Mouse (Mus musculus): Measurements from ENCODE around the gene Zdhhc25. TPM values are rescaled to one million over a fixed set of nuclear protein-coding genes. Genes with fewer than 3 reads are reported as not detected.
A peak's percentile ranks its signal among the peaks of the same experiment; 100 is the strongest.

Zdhhc25 gene
- total RNA-seq, 2 experiments from 2014 or later, result not detected

DNA sequence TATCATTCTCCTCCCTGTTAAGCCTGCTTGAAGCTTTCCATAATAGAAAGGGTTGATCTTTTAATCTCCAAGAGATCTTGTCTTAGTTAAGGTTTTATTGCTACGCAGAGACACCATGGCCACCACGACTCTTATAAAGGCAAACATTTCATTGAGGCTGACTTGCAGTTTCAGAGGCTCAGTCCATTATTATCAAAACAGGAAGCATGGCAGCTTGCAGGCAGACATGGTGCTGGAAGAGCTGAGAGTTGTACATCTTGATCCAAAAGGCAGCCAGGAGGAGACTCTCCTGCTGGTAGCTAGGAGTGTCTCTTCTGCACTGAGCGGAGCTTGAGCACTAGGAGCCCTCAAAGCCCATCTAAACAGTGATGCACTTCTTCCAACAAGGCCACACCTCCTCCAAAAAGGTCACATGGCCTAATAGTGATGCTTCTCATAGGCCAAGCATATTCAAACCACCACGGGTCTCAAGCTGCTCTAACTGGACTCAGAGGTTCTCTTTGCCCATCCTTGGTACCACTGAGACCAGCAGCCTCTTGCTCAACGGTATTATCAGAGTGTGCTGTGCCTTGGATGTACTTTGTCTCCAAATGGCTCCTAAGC is 26.9 kb downstream of the Zdhhc25 start:
- no peak for DNase-seq
- intact Hi-C loops (cut with DNase I), result no loop called here

DNA sequence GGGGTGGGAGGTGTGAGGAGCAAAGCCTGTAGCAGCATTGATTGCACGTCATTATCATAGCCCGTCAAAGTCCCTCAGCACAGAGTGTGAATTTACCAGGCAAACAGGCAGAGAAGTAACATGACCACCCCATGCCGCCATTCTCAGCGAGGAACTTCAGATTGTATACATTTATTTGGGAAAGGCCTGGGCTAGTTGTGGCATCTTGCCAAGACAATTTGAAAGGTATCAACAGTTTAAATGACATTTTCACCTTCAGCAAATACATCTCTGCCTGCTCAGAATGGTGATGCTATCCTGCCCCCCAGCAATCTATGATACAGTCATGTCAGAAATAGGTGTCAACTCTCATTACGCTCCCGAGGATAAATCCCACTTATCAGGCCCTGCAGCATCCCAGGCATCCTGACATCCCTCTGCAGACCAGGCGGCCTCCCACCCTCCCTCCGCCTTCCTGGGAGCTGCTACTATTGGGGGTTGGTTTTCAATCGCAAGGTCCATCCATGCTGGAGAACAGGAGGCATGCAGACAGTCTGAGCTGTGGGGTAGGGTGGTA is 28.8 kb downstream of the Zdhhc25 start:
- intact Hi-C loops (cut with DNase I), result no loop called here
- DNase-seq, result no peak

- DNase-seq, result no peak
- intact Hi-C loops (cut with DNase I), result no loop called here
Measured at GRCm38 (mm10) chr15:88635205-88635604, 35.1 kb downstream of the Zdhhc25 start.

- peak in 1 of 2 experiments; percentile 18 for DNase-seq
Measured at GRCm38 (mm10) chr15:88651019-88651418, 50.9 kb downstream of the Zdhhc25 start.

More at GRCm38 (mm10) chr15:88651019-88651418, 50.9 kb downstream of the Zdhhc25 start:
- intact Hi-C loops (cut with DNase I), result no loop called here

Other genes with a start within 250 kb of the Zdhhc25 start
- 10 to 100 TPM; 21.0 to 22.3 TPM for gene Brd1, start 133.9 kb downstream of the Zdhhc25 start, total RNA-seq (2021)
- gene Zbed4, start 151.4 kb downstream of the Zdhhc25 start, total RNA-seq (2021), result 10 to 100 TPM; 10.7 to 11.1 TPM
- gene Alg12, start 219.0 kb downstream of the Zdhhc25 start, total RNA-seq (2021), result 1 to 10 TPM; 3.6 to 3.7 TPM
- 1 to 10 TPM; 6.6 to 8.9 TPM for gene Creld2, start 219.3 kb downstream of the Zdhhc25 start, total RNA-seq (2021)

Measured in gastrocnemius, postnatal 36 days (tissue).